Mouse (Mus musculus): ENCODE measurements around the gene Ccdc22.

GRCm38 (mm10) chrX:7570481-7571175, 34.7 kb downstream of the Ccdc22 start:
- TF ChIP-seq CTCF (IDR thresholded peaks at IDR 0.05; ENCODE audit: low read depth): no peak
- TF ChIP-seq EP300 (IDR thresholded peaks at IDR 0.05; ENCODE audit: low read depth): no peak

All from liver, postnatal 0 days (tissue).